Mouse (Mus musculus) ES-E14 (cell line): ENCODE measurements at regions not wholly inside any gene's neighbourhood (a gene's known extent, or its start where the extent isn't known, plus 50 kb on each side); places are given as distances from the start of the nearest gene placed in this dataset.
A peak's percentile ranks its signal among the peaks of the same experiment; 100 is the strongest.

Source experiments
- CHD2 ChIP-seq: IDR thresholded peaks from 2 replicates; pipeline ENCODE4 v1.6.1; 2014; ENCODE audit warnings: mild to moderate bottlenecking, low read depth, low read length, inconsistent platforms
- ZC3H11A ChIP-seq: IDR thresholded peaks from 2 replicates; pipeline ENCODE4 v1.6.1; 2012; ENCODE audit warnings: low read depth, mild to moderate bottlenecking, inconsistent platforms, low read length, borderline replicate concordance

GRCm38 (mm10) chr3:61243876-61244527, 117.4 kb upstream of the Rap2b start:
- TF ChIP-seq ZC3H11A = peak; percentile 85
- no peak for TF ChIP-seq CHD2
